Mouse (Mus musculus): Measurements from ENCODE around the gene Sparcl1. TPM values are rescaled to one million over a fixed set of nuclear protein-coding genes. Genes with fewer than 3 reads are reported as not detected.

The Sparcl1 gene
- total RNA-seq, 1 experiment: 0.13 TPM

- DNase-seq (ENCODE audit: low read depth, low spot score): no peak
- Histone ChIP-seq H3K27ac (ENCODE audit: insufficient read depth, low read depth, low read length, poor library complexity, severe bottlenecking) (peak overlapping the region; percentile 16; the same call in 1 of the 2 replicates), H3K4me1 (ENCODE audit: control insufficient read depth in 2 of 2, insufficient read depth in 2 of 2, low read length in 2 of 2, poor library complexity in 1 of 2) (peaks cover 22 to 29% of the 10 kb centered on the region in 2 experiments)
Observed at GRCm38 (mm10) chr5:104110171-104110920, 3.2 kb downstream of the Sparcl1 start.

GRCm38 (mm10) chr5:104109516-104109915 lies 4.0 kb downstream of the Sparcl1 start:
- no peak overlapping the region for H3K4me3 ChIP-seq (ENCODE audit: insufficient read depth in 1 of 2, low read depth in 1 of 2, low read length in 2 of 2, poor library complexity in 1 of 2, severe bottlenecking in 1 of 2)
- peak overlapping the region; percentile 26; the same call in 1 of the 2 replicates for H3K27ac ChIP-seq (ENCODE audit: insufficient read depth, low read depth, low read length, poor library complexity, severe bottlenecking)
- H3K9me3 ChIP-seq (ENCODE audit: control insufficient read depth, insufficient read depth, low read depth, low read length): no peaks in the 10 kb centered on the region
- no peaks in the 10 kb centered on the region for H3K36me3 ChIP-seq (ENCODE audit: control insufficient read depth, insufficient read depth, low read length, poor library complexity, severe bottlenecking)
- no peak for DNase-seq (ENCODE audit: low read depth, low spot score)
- TF ChIP-seq ZNF384 (IDR thresholded peaks at IDR 0.05; ENCODE audit: low read depth, low read length) (no peak), CHD2 (IDR thresholded peaks at IDR 0.05; ENCODE audit: low read depth, low read length) (no peak), HCFC1 (IDR thresholded peaks at IDR 0.05; ENCODE audit: borderline replicate concordance, insufficient read depth, low read length) (no peak), MAFK (IDR thresholded peaks at IDR 0.05; ENCODE audit: insufficient read depth, low read depth, low read length) (no peak; the same call in 1 of the 2 replicates), ZC3H11A (IDR thresholded peaks at IDR 0.05; ENCODE audit: borderline replicate concordance, low read depth, low read length) (no peak)
- peaks cover 22 to 30% of the 10 kb centered on the region in 2 experiments for H3K4me1 ChIP-seq (ENCODE audit: control insufficient read depth in 2 of 2, insufficient read depth in 2 of 2, low read length in 2 of 2, poor library complexity in 1 of 2)
- no peak overlapping the region for H3K9ac ChIP-seq (ENCODE audit: insufficient read depth, low read depth, low read length, poor library complexity, severe bottlenecking)
- in situ Hi-C loops (cut with MboI; ENCODE audit: low sequenced_read_pairs in 2 of 2, unreplicated experiment in 2 of 2): no loop called here

More at GRCm38 (mm10) chr5:104110171-104110920, 3.2 kb downstream of the Sparcl1 start:
- no peak overlapping the region for H3K9ac ChIP-seq (ENCODE audit: insufficient read depth, low read depth, low read length, poor library complexity, severe bottlenecking)
- no peaks in the 10 kb centered on the region for H3K9me3 ChIP-seq (ENCODE audit: control insufficient read depth, insufficient read depth, low read depth, low read length)
- H3K36me3 ChIP-seq (ENCODE audit: control insufficient read depth, insufficient read depth, low read length, poor library complexity, severe bottlenecking): no peaks in the 10 kb centered on the region
- TF ChIP-seq ZC3H11A (IDR thresholded peaks at IDR 0.05; ENCODE audit: borderline replicate concordance, low read depth, low read length) (no peak), ZNF384 (IDR thresholded peaks at IDR 0.05; ENCODE audit: low read depth, low read length) (no peak), HCFC1 (IDR thresholded peaks at IDR 0.05; ENCODE audit: borderline replicate concordance, insufficient read depth, low read length) (no peak), CHD2 (IDR thresholded peaks at IDR 0.05; ENCODE audit: low read depth, low read length) (no peak), MAFK (IDR thresholded peaks at IDR 0.05; ENCODE audit: insufficient read depth, low read depth, low read length) (no peak)
- in situ Hi-C loops (cut with MboI; ENCODE audit: low sequenced_read_pairs in 2 of 2, unreplicated experiment in 2 of 2): no loop called here
- H3K4me3 ChIP-seq (ENCODE audit: insufficient read depth in 1 of 2, low read depth in 1 of 2, low read length in 2 of 2, poor library complexity in 1 of 2, severe bottlenecking in 1 of 2): no peak overlapping the region

- H3K4me3 ChIP-seq (ENCODE audit: insufficient read depth in 1 of 2, low read depth in 1 of 2, low read length in 2 of 2, poor library complexity in 1 of 2, severe bottlenecking in 1 of 2): no peak overlapping the region; a peak in 1 of 4 replicates
Observed at GRCm38 (mm10) chr5:104108879-104109369, 4.6 kb downstream of the Sparcl1 start.

GRCm38 (mm10) chr5:104108127-104108875 lies 5.2 kb downstream of the Sparcl1 start:
- in situ Hi-C loops (cut with MboI; ENCODE audit: low sequenced_read_pairs in 2 of 2, unreplicated experiment in 2 of 2): no loop called here
- H3K4me3 ChIP-seq (ENCODE audit: insufficient read depth in 1 of 2, low read depth in 1 of 2, low read length in 2 of 2, poor library complexity in 1 of 2, severe bottlenecking in 1 of 2): no peak overlapping the region; a peak in 1 of 4 replicates
- H3K9ac ChIP-seq (ENCODE audit: insufficient read depth, low read depth, low read length, poor library complexity, severe bottlenecking): no peak overlapping the region
- peak overlapping the region; percentile 49; the same call in 1 of the 2 replicates for H3K27ac ChIP-seq (ENCODE audit: insufficient read depth, low read depth, low read length, poor library complexity, severe bottlenecking)
- no peaks in the 10 kb centered on the region for H3K36me3 ChIP-seq (ENCODE audit: control insufficient read depth, insufficient read depth, low read length, poor library complexity, severe bottlenecking)
- no peak for DNase-seq (ENCODE audit: low read depth, low spot score)
- H3K4me1 ChIP-seq (ENCODE audit: control insufficient read depth in 2 of 2, insufficient read depth in 2 of 2, low read length in 2 of 2, poor library complexity in 1 of 2): peaks cover 24 to 30% of the 10 kb centered on the region in 2 experiments
- H3K9me3 ChIP-seq (ENCODE audit: control insufficient read depth, insufficient read depth, low read depth, low read length): no peaks in the 10 kb centered on the region
- TF ChIP-seq MAFK (IDR thresholded peaks at IDR 0.05; ENCODE audit: insufficient read depth, low read depth, low read length) (peak; percentile 78), HCFC1 (IDR thresholded peaks at IDR 0.05; ENCODE audit: borderline replicate concordance, insufficient read depth, low read length) (no peak)

More at GRCm38 (mm10) chr5:104108879-104109369, 4.6 kb downstream of the Sparcl1 start:
- DNase-seq (ENCODE audit: low read depth, low spot score): peak; percentile 72
- TF ChIP-seq MAFK (IDR thresholded peaks at IDR 0.05; ENCODE audit: insufficient read depth, low read depth, low read length) (peak; percentile 78), HCFC1 (IDR thresholded peaks at IDR 0.05; ENCODE audit: borderline replicate concordance, insufficient read depth, low read length) (no peak)
- in situ Hi-C loops (cut with MboI; ENCODE audit: low sequenced_read_pairs in 2 of 2, unreplicated experiment in 2 of 2): no loop called here
- peak overlapping the region; percentile 26; the same call in 1 of the 2 replicates for H3K27ac ChIP-seq (ENCODE audit: insufficient read depth, low read depth, low read length, poor library complexity, severe bottlenecking)
- H3K4me1 ChIP-seq (ENCODE audit: control insufficient read depth in 2 of 2, insufficient read depth in 2 of 2, low read length in 2 of 2, poor library complexity in 1 of 2): peaks cover 23 to 30% of the 10 kb centered on the region in 2 experiments
- H3K9me3 ChIP-seq (ENCODE audit: control insufficient read depth, insufficient read depth, low read depth, low read length): no peaks in the 10 kb centered on the region
- H3K9ac ChIP-seq (ENCODE audit: insufficient read depth, low read depth, low read length, poor library complexity, severe bottlenecking): no peak overlapping the region
- no peaks in the 10 kb centered on the region for H3K36me3 ChIP-seq (ENCODE audit: control insufficient read depth, insufficient read depth, low read length, poor library complexity, severe bottlenecking)
